Mouse (Mus musculus) brain, embryonic 14.5 days (tissue): ENCODE results near the gene Pemt.

Experiments
- CTCF ChIP-seq: fragments of 200-500 bp; IDR thresholded peaks from 2 replicates; pipeline ENCODE4 v1.5.1; 2012; ENCODE audit warnings: inconsistent platforms, mild to moderate bottlenecking, moderate library complexity, borderline replicate concordance; ENCODE audit not compliant: insufficient read depth, insufficient read length; ENCODE audit errors: extremely low read depth
- POLR2A ChIP-seq: fragments of 200-500 bp; IDR thresholded peaks from 2 replicates; pipeline ENCODE4 v1.6.1; 2012; ENCODE audit warnings: mild to moderate bottlenecking, inconsistent platforms, borderline replicate concordance; ENCODE audit not compliant: poor library complexity, insufficient read depth, insufficient read length, severe bottlenecking; ENCODE audit errors: extremely low read depth

GRCm38 (mm10) chr11:59930031-59930430 lies 116.3 kb downstream of the Pemt start:
- TF ChIP-seq CTCF, result no peak
- TF ChIP-seq POLR2A, result no peak
